Mouse (Mus musculus) cerebellum, adult 2 months (tissue): ENCODE measurements around the gene Lrriq3. TPM values are rescaled to one million over a fixed set of nuclear protein-coding genes. Genes with fewer than 3 reads are reported as not detected.

Experiments used
- DNase-seq, 2 experiments: peaks; one replicate each; pipeline ENCODE4 v3.0.0; 2021
- H3K27ac ChIP-seq: fragments of 200-500 bp; 2 replicates; pipeline ENCODE4 v1.5.1; 2012; ENCODE audit warnings: low read length, control low read depth, inconsistent platforms; ENCODE audit not compliant: insufficient read depth
- H3K27me3 ChIP-seq: fragments of 200-500 bp; 2 replicates; pipeline ENCODE4 v1.6.1; 2012; ENCODE audit warnings: inconsistent platforms, mild to moderate bottlenecking, low read length, moderate library complexity; ENCODE audit not compliant: control insufficient read depth, insufficient read depth
- H3K4me1 ChIP-seq: fragments of 200-500 bp; 2 replicates; pipeline ENCODE4 v1.6.1; 2011; ENCODE audit warnings: low read length; ENCODE audit not compliant: control insufficient read depth, insufficient read depth
- H3K4me3 ChIP-seq: fragments of 200-500 bp; replicated peaks from 2 replicates; pipeline ENCODE3; 2011; ENCODE audit warnings: mild to moderate bottlenecking, low read depth, low read length, control low read depth; ENCODE audit not compliant: insufficient read depth
- CTCF ChIP-seq: fragments of 200-500 bp; IDR thresholded peaks from 2 replicates; pipeline ENCODE4 v1.5.1; 2011; ENCODE audit warnings: low read depth, mild to moderate bottlenecking, control low read depth, low read length, moderate library complexity, borderline replicate concordance; ENCODE audit not compliant: insufficient read depth
- POLR2A ChIP-seq: fragments of 200-500 bp; IDR thresholded peaks from 2 replicates; pipeline ENCODE4 v1.6.1; 2011; ENCODE audit warnings: low read length, control low read depth, borderline replicate concordance; ENCODE audit not compliant: insufficient read depth
- WGBS: fragments of 180-500 bp; shearing (Covaris S2); methylation state at CpG from one replicate; pipeline ENCODE4 v1.1.7; 2018; 5-methylcytosine and 5-hydroxymethylcytosine counted together
- polyA plus RNA-seq: library from polyadenylated mRNA; depleted of rRNA; stranded (reverse); fragments of >200 nt; gene quantifications from 2 replicates; pipeline ENCODE4 v1.2.3, GENCODE M21; 2012

Lrriq3 gene
- polyA plus RNA-seq, 1 experiment: 0.49 TPM

DNA sequence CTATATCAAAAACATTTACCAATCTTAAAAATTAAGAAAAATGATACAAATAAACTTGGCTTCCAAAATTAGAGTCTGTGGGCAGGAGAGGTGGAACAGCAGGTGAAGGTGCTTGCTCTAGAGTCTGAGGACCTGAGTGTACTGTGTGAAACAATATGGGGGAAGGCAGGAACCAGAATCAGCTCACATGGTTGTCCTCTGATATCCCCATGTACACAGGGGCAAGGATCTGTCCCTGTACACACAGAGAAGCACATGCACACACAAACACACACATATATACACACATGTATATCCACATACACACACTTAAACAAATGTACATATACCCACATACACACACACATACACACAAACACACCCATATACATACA lies 33.8 kb upstream of the Lrriq3 start:
- TF ChIP-seq POLR2A: no peak
- TF ChIP-seq CTCF: no peak
- Histone ChIP-seq H3K4me1 (no peaks in the 10 kb centered on the region), H3K27me3 (no peaks in the 10 kb centered on the region), H3K27ac (no peak overlapping the region), H3K4me3 (no peak overlapping the region)
- DNase-seq: no peak

DNA sequence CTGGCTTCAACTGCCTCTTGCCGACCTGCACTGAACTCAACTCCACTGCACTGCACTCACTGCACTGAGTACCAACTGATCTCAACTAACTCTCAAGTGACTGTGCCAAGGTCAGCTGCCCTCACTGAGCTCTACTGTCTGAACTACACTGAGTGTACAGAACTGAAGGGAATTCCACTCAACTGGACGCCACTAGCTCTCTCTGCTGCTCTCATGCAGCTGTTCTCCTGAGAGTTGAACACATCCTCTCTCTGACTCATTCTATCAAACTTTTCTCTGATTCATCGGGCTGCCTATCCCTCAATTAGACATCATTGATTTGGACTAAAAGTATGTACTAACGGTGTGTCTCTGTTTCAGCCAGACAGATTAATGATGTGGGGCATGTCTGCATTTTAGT lies 15.3 kb upstream of the Lrriq3 start:
- H3K4me3 ChIP-seq: no peak overlapping the region
- H3K4me1 ChIP-seq: no peaks in the 10 kb centered on the region
- TF ChIP-seq CTCF (no peak), POLR2A (no peak)
- H3K27me3 ChIP-seq: no peaks in the 10 kb centered on the region; the same call in 1 of the 2 replicates
- DNase-seq: no peak
- 81% methylated on average over 4 of the region's 4 CpGs for WGBS
- no peak overlapping the region for H3K27ac ChIP-seq

DNA sequence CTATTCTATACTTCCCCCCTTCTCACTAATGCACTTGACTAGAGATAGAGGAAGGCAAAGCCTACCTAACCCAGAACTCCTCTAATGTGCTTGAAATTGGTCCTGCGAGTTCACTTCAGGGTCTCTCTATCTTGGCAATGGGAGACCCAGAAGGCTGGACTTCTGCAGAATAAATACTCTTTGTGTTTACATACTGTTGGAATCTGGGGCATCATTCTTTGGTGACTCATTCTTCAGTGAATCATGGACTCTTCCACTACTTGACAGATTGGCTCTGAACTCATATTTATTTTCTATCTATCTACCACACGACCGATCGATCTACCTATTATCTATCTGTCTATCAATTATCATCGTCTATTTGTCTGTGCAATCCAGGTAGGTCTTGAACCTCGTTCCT lies 1.2 kb upstream of the Lrriq3 start:
- WGBS: 94% methylated on average over 6 of the region's 6 CpGs
- Histone ChIP-seq H3K27me3 (no peaks in the 10 kb centered on the region), H3K4me1 (peaks cover 3% of the 10 kb centered on the region; the same call in 1 of the 2 replicates), H3K27ac (no peak overlapping the region), H3K4me3 (peak overlapping the region; percentile 45)
- TF ChIP-seq POLR2A (no peak), CTCF (no peak)
- no peak for DNase-seq

DNA sequence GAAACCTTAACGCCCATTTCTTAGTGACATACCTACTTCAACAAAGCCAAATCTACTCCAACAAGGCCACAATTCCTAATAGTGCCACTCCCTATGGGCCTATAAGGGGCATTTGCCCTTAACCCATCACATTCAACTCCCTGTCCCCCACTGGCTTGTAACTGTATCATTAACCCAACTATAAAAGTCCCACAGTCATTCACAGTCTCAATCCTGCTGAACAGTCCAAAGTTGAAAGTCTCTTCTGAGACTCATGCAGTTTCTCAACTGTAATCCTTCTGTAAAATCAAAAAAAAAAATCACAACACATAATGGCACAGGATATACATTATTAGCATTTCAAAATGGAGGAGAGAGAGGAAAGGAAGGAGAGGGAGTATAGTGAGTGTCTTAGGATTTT lies 6.0 kb downstream of the Lrriq3 start:
- Histone ChIP-seq H3K4me1 (no peaks in the 10 kb centered on the region), H3K27me3 (no peaks in the 10 kb centered on the region), H3K4me3 (no peak overlapping the region), H3K27ac (no peak overlapping the region)
- TF ChIP-seq CTCF (no peak), POLR2A (no peak)
- 80% methylated on average over 1 of the region's 1 CpGs for WGBS
- no peak for DNase-seq

DNA sequence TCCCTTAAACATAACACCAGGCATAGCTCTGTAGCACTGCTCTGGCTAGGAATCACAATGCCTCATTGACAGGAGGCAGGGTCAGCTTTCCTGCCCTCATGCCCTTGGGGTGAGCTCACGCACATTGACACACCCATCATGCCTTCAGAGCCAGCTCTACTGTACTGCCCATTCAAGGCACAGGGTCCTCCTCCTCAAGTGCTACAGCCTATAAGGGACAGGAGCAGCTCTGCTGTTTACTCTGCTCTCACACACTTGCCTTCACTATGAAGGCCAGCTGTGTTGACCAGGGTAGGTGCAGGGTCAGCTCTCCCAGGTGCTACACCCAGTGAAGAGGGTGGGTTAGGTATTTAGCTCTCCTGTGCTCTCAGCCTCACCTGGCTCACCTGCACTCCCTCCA lies 12.7 kb downstream of the Lrriq3 start:
- Histone ChIP-seq H3K27ac (no peak overlapping the region), H3K4me3 (no peak overlapping the region), H3K4me1 (no peaks in the 10 kb centered on the region), H3K27me3 (no peaks in the 10 kb centered on the region)
- 71% methylated on average over 1 of the region's 1 CpGs for WGBS
- no peak for DNase-seq
- TF ChIP-seq CTCF (no peak), POLR2A (no peak)

DNA sequence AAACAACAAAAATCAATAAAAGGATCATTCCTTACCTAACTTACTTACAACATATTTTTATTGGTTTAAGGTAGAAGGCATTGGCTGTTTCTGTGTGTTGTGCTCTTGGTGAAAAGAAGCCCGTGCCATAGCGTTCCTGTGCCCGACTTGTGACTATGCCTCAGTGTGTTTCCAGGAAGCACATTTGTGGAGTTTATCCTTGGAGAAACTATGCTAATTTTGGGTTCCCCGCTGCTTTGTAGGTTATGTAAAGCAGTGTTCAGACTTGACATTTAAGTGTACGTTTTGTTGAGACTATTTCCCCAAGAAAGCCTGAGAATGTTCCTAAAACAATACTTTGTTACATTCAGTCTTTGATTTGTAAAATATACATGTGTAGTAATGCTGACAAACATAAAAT lies 44.5 kb downstream of the Lrriq3 start:
- H3K27me3 ChIP-seq: no peaks in the 10 kb centered on the region
- no peak overlapping the region for H3K27ac ChIP-seq
- 81% methylated on average over 5 of the region's 5 CpGs for WGBS
- no peaks in the 10 kb centered on the region for H3K4me1 ChIP-seq
- TF ChIP-seq CTCF (no peak), POLR2A (no peak)
- no peak overlapping the region for H3K4me3 ChIP-seq
- DNase-seq: no peak

DNA sequence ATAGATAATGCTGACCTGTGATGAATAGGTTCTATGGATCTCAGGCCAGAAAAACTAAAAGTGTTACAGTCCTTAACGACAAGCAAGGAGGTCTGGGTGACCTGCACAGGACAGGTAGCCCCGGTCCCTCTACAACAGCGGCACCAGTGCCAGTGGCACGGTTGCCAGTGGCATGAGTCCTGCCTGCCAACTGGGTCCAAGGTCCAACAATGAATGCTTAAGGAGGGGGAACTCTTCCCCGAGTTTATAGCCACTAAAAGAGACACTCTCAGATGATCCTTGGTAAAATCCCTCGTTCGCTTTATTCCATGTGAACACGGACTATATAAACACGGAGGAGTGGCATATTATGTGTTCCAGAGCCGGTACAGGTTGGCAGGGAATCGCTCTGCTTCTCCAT lies 47.8 kb downstream of the Lrriq3 start:
- Histone ChIP-seq H3K4me1 (no peaks in the 10 kb centered on the region), H3K27ac (no peak overlapping the region), H3K27me3 (no peaks in the 10 kb centered on the region), H3K4me3 (no peak overlapping the region)
- no peak for DNase-seq
- no peak for TF ChIP-seq CTCF
- no peak for TF ChIP-seq POLR2A
- 84% methylated on average over 11 of the region's 11 CpGs for WGBS

DNA sequence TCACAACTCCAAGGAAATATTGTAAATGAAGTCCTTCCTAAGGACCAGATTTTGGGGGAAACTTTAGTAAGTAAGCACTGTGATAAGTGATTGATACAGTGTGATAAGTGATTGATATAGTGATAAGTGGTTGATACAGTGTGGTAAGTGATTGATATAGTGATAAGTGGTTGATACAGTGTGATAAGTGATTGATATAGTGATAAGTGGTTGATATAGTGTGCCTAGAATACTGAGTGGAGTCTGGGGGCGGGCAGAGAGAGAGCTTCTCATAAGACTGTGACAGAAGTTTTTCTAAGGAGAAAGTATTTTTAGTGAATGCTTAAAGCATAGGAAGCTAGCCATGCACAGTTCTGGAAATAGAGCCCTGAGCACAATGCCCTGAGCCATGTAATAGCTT lies 51.1 kb downstream of the Lrriq3 start:
- DNase-seq: no peak

DNA sequence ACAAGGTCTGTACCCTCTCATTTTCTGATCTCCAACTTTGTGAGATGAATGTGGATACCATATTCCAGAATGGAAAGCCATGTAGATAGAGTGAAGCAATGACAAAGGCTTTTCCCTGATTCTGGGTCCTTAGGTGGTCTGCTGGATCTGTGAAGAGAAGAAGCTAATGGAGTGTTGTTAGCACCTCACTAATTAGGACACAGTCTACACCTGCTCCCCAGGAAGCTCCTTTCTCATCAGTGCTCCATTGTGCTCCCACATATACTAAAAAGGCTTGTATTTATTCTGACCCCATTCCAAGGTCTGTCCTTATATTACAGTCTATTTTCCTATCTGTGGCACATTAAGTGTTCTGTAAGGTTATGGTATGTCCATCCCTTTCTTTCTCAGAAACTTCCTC lies 68.6 kb downstream of the Lrriq3 start:
- TF ChIP-seq POLR2A (no peak), CTCF (no peak)
- H3K4me3 ChIP-seq: no peak overlapping the region
- no peak for DNase-seq
- H3K27ac ChIP-seq: no peak overlapping the region
- no peaks in the 10 kb centered on the region for H3K4me1 ChIP-seq
- no peaks in the 10 kb centered on the region for H3K27me3 ChIP-seq

More for the DNA sequence above, 51.1 kb downstream of the Lrriq3 start:
- WGBS: 76% methylated on average over 1 of the region's 1 CpGs
- Histone ChIP-seq H3K4me1 (no peaks in the 10 kb centered on the region), H3K27me3 (no peaks in the 10 kb centered on the region), H3K27ac (no peak overlapping the region), H3K4me3 (no peak overlapping the region)
- TF ChIP-seq POLR2A (no peak), CTCF (no peak)
